Mouse (Mus musculus) testis, postnatal 14 days (tissue): ENCODE results near the gene Mpped2.

Experiments
- DNase-seq: peaks from one replicate; pipeline ENCODE4 v3.0.0; 2021; ENCODE audit warnings: low spot score

Mpped2 gene

GRCm38 (mm10) chr2:106746211-106746610 is 53.1 kb downstream of the Mpped2 start:
- no peak for DNase-seq

DNA sequence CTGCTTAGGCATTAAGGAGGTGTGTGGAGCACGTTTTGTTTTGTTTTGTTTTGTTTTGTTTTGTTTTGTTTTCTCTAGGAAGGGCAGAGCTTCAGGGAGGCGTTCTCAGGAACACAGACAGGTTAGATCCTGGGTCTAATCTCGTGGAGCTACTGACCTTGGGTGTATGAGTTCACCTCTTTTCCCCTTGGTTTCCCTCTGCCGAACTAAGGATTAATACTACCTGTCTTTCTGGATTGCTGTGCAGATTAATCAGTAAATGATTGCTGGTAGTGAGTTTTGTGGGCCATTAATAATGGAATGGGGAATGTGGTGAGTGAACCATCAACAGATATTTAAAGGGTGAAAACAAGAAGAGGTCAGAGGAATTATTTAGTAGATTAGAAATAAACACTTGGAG is 53.8 kb downstream of the Mpped2 start:
- no peak for DNase-seq

DNA sequence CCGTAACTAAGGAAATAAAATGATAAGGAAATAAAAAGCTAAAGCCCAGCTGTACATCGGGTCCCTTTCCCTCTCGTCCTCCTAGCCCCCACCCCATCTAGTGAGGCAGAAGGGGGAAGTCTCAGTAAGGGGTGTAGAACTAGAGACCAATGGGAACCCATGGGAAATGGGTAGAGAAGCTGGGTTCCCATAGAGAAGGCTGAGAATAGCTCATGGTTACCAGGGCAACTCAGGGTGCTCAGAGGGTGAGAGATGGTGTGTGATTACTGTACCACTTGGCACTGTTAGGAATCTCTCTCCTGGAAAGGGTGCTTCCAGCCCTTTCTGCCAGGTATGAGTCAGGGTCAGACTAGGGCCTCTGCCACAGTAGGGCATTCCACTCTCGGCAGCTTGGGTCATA is 54.3 kb downstream of the Mpped2 start:
- no peak for DNase-seq

DNA sequence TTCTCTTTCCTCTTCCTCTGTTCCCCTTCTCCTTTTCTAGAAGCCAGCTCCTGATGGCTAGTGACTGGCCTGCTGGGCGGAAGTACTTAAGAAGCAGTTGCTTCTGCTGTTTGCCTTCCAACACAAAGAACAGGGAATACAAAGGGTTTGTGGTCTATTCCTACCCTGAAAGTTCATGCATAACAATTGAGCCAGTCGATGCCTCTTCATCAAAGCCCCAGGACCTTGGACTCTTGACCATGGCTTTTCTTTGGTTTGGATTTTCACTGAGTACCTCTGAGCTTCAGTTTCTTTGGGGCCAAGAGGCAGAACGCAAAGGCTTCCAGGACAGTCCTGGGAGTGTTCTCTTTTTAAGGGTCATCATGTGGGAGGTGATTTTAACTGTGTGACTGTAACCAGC is 57.8 kb downstream of the Mpped2 start:
- no peak for DNase-seq

DNA sequence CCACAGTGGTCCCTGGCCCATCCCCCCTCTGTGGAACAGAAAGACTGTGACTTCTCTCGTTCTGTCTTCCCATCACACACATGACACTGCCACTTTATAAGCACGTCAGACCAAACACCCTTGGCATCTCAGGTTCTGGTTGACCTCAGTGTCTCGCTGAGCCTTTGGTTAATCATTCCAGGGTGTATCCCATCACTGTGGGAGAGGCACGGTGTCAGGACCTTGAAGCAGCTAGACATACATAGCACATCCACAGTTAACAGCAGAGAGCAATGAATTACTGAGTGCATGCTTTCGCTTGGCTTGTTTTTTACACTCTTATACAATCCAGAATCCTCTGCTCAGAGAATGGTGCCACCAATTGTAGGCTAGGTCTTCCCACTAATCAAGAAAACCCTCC is 60.6 kb downstream of the Mpped2 start:
- no peak for DNase-seq

- no peak for DNase-seq
These were observed 61.6 kb downstream of the Mpped2 start for GRCm38 (mm10) chr2:106754696-106755095.

GRCm38 (mm10) chr2:106756354-106757103 is 63.5 kb downstream of the Mpped2 start:
- DNase-seq: no peak

DNA sequence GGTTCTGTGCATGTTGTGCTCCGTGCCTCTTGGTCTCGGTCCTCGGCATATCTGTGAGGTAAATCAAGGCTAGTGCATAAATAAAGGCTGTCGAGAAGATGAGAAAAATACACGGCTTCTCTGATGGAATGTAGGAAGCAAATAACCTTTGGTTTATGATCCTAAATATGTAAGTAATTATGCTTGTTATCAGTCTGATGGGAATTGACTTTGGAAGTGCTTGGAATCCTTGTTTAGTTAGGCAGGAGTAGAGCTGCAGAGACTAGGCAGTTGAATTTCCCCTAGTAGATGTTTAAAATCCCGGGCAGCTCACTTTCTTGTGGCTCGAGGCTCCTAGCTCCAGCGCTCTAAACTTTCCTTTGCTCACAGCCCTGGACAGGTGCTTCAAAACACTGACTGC is 69.9 kb downstream of the Mpped2 start:
- no peak for DNase-seq

DNA sequence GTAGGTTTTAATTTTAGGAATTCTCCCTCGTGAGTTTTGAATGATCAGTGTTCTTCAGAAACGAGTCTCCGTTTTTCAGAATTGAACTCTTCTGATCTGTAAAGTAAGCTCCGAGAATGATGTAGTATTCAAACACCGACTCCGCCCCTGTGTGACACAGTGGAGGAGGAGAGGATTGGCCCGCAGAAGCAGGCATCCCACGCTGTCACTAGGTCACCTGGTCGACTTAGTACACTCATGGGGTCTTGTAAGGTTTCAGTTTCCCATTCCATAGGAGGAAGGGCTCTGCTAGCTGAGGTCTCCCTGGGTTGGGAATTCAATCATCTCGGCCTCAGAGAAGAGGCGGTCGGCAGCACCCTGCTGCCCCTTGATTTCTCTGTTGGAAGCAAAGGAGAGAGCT is 76.2 kb downstream of the Mpped2 start:
- DNase-seq: no peak

- no peak for DNase-seq
These were observed 79.6 kb downstream of the Mpped2 start for GRCm38 (mm10) chr2:106772643-106773042.

GRCm38 (mm10) chr2:106774251-106775196 is 81.5 kb downstream of the Mpped2 start:
- DNase-seq: no peak

DNA sequence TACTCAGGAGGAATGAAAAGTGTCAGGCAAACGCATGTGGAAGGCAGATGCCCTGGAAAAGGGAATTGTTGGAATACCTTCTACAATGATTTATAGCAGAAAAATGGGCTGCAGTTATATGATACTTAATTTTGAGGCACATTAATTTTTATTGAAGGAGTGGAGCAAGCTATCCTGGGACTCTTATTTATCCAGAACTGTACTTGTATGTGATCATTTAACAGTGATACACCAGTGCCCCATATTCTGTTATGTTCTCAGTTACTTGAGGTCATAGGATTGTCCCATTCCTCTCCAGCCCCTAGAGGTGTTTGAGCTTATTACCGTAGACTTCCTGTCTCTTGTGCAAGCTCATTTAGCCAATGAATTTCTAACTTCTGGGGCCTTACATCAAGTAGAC is 82.9 kb downstream of the Mpped2 start:
- no peak for DNase-seq

GRCm38 (mm10) chr2:106778861-106779516 is 85.9 kb downstream of the Mpped2 start:
- no peak for DNase-seq

GRCm38 (mm10) chr2:106781181-106782179 is 88.4 kb downstream of the Mpped2 start:
- no peak for DNase-seq

GRCm38 (mm10) chr2:106783311-106783710 is 90.2 kb downstream of the Mpped2 start:
- DNase-seq: no peak

- DNase-seq: no peak
These were observed 95.0 kb downstream of the Mpped2 start for GRCm38 (mm10) chr2:106788055-106788454.

GRCm38 (mm10) chr2:106788573-106788972 is 95.5 kb downstream of the Mpped2 start:
- DNase-seq: no peak

- no peak for DNase-seq
These were observed 96.7 kb downstream of the Mpped2 start for GRCm38 (mm10) chr2:106789694-106790328.

DNA sequence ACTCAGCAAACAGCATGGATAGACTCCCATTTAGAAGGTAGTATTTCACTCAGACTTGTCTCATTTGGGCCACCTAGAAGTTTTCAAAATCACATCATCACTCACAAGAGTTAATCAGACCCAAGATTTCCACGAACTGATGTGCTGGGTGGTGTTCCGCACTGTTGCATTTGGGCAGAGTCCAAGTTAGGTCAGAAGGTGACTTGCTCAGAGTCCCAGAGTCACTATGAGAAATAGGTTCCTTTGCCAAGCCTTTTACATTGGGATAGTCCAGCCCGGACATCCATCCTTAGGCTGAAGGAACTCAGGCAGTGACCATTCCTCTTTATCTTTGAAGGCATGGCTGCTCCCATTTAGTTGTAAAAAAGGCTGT is 97.2 kb downstream of the Mpped2 start:
- no peak for DNase-seq

DNA sequence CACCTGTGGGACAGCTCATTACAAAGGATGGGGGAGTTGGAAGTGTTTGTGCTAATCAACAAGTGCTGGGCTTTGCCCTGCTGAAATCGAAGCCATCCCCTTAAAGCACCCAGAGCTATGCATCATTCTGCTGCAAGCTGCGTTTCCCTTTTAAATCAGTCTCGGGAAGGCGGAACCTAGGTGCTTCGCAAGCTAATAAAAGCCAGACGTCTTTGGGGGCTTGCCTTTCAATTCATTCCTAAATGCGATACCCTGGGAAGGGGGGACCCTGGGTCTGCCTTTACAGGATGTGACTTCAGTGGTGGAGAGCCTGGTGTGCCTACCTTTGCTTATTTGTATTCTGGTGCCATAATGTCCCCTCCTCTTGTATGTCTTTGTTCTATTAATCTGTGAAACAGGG is 103.2 kb downstream of the Mpped2 start:
- no peak for DNase-seq

- no peak for DNase-seq
These were observed 104.8 kb downstream of the Mpped2 start for GRCm38 (mm10) chr2:106797855-106798254.
